Mouse (Mus musculus): ENCODE measurements around the gene Olfr91. TPM values are rescaled to one million over a fixed set of nuclear protein-coding genes. Genes with fewer than 3 reads are reported as not detected.

Gene Olfr91
- polyA plus RNA-seq, 1 experiment from 2014 or later, result not detected

Other genes with a start within 250 kb of the Olfr91 start
- 0.25 and 0.31 TPM in 2 replicates for gene Trim15, start 231.1 kb downstream of the Olfr91 start, polyA plus RNA-seq (2015; fragmentation: Nextera tagmentation; extraction: Ambion mirVana)
- 1.1 and 1.7 TPM in 2 replicates for gene Trim10, start 228.7 kb downstream of the Olfr91 start, polyA plus RNA-seq (2015; fragmentation: Nextera tagmentation; extraction: Ambion mirVana)
- not detected in 2 replicates for gene Trim40, start 208.2 kb downstream of the Olfr91 start, polyA plus RNA-seq (2015; fragmentation: Nextera tagmentation; extraction: Ambion mirVana)
- gene Trim31, start 200.2 kb downstream of the Olfr91 start, polyA plus RNA-seq (2015; fragmentation: Nextera tagmentation; extraction: Ambion mirVana), result not detected in 2 replicates
- gene Rnf39, start 155.4 kb downstream of the Olfr91 start, polyA plus RNA-seq (2015; fragmentation: Nextera tagmentation; extraction: Ambion mirVana), result 0.87 and 1.1 TPM in 2 replicates
- gene Ppp1r11, start 146.5 kb downstream of the Olfr91 start, polyA plus RNA-seq (2015; fragmentation: Nextera tagmentation; extraction: Ambion mirVana), result 143 and 146 TPM in 2 replicates
- 58.9 and 66.9 TPM in 2 replicates for gene Znrd1, start 139.7 kb downstream of the Olfr91 start, polyA plus RNA-seq (2015; fragmentation: Nextera tagmentation; extraction: Ambion mirVana)
- gene Znrd1as, start 139.7 kb downstream of the Olfr91 start, polyA plus RNA-seq (2015; fragmentation: Nextera tagmentation; extraction: Ambion mirVana), result 4.8 and 5.1 TPM in 2 replicates
- 0.25 TPM in 1 of 2 replicates, not detected in the other for gene 2410137M14Rik, start 117.0 kb downstream of the Olfr91 start, polyA plus RNA-seq (2015; fragmentation: Nextera tagmentation; extraction: Ambion mirVana)
- gene H2-M5, start 108.7 kb downstream of the Olfr91 start, polyA plus RNA-seq (2015; fragmentation: Nextera tagmentation; extraction: Ambion mirVana), result 1.6 and 2.3 TPM in 2 replicates
- gene Zfp57, start 97.1 kb downstream of the Olfr91 start, polyA plus RNA-seq (2015; fragmentation: Nextera tagmentation; extraction: Ambion mirVana), result 351 and 383 TPM in 2 replicates
- gene Mog, start 74.9 kb downstream of the Olfr91 start, polyA plus RNA-seq (2015; fragmentation: Nextera tagmentation; extraction: Ambion mirVana), result 1.9 and 2.9 TPM in 2 replicates
- 46.0 and 58.6 TPM in 2 replicates for gene Gabbr1, start 52.3 kb downstream of the Olfr91 start, polyA plus RNA-seq (2015; fragmentation: Nextera tagmentation; extraction: Ambion mirVana)
- gene Olfr90, start 9.8 kb downstream of the Olfr91 start, polyA plus RNA-seq (2015; fragmentation: Nextera tagmentation; extraction: Ambion mirVana), result not detected in 2 replicates
- gene Olfr92, start 21.8 kb upstream of the Olfr91 start, polyA plus RNA-seq (2015; fragmentation: Nextera tagmentation; extraction: Ambion mirVana), result not detected in 2 replicates
- not detected in 2 replicates for gene Olfr93, start 63.2 kb upstream of the Olfr91 start, polyA plus RNA-seq (2015; fragmentation: Nextera tagmentation; extraction: Ambion mirVana)
- not detected in 2 replicates for gene Ubd, start 95.6 kb upstream of the Olfr91 start, polyA plus RNA-seq (2015; fragmentation: Nextera tagmentation; extraction: Ambion mirVana)
- not detected in 2 replicates for gene Olfr94, start 102.7 kb upstream of the Olfr91 start, polyA plus RNA-seq (2015; fragmentation: Nextera tagmentation; extraction: Ambion mirVana)
- gene Olfr95, start 114.8 kb upstream of the Olfr91 start, polyA plus RNA-seq (2015; fragmentation: Nextera tagmentation; extraction: Ambion mirVana), result not detected in 2 replicates
- gene Olfr96, start 121.9 kb upstream of the Olfr91 start, polyA plus RNA-seq (2015; fragmentation: Nextera tagmentation; extraction: Ambion mirVana), result not detected in 2 replicates
- not detected in 2 replicates for gene Olfr97, start 139.1 kb upstream of the Olfr91 start, polyA plus RNA-seq (2015; fragmentation: Nextera tagmentation; extraction: Ambion mirVana)
- not detected in 2 replicates for gene Olfr98, start 165.5 kb upstream of the Olfr91 start, polyA plus RNA-seq (2015; fragmentation: Nextera tagmentation; extraction: Ambion mirVana)
- 0.67 and 0.81 TPM in 2 replicates for gene H2-M3, start 171.9 kb upstream of the Olfr91 start, polyA plus RNA-seq (2015; fragmentation: Nextera tagmentation; extraction: Ambion mirVana)
- gene Olfr99, start 185.2 kb upstream of the Olfr91 start, polyA plus RNA-seq (2015; fragmentation: Nextera tagmentation; extraction: Ambion mirVana), result not detected in 2 replicates
- gene Olfr101, start 206.0 kb upstream of the Olfr91 start, polyA plus RNA-seq (2015; fragmentation: Nextera tagmentation; extraction: Ambion mirVana), result not detected in 2 replicates
- not detected in 2 replicates for gene Olfr102, start 218.8 kb upstream of the Olfr91 start, polyA plus RNA-seq (2015; fragmentation: Nextera tagmentation; extraction: Ambion mirVana)
- gene Olfr103, start 241.4 kb upstream of the Olfr91 start, polyA plus RNA-seq (2015; fragmentation: Nextera tagmentation; extraction: Ambion mirVana), result not detected in 2 replicates